Mouse (Mus musculus) retina, postnatal 7 days (tissue): ENCODE measurements around the gene Frs3.
"Not testable (repeated sequence)": the region's sequence is repeated elsewhere in the genome, so short reads cannot be mapped to it uniquely, and the experiment has no call there.

Experiments
- DNase-seq: peaks from one replicate; pipeline ENCODE4 v3.0.0-alpha.2; 2012; ENCODE audit warnings: low read depth, low spot score

Frs3 gene

GRCm38 (mm10) chr17:47688608-47689575, at the start of gene Frs3:
Gene Frs3, plus strand, starts transcription at chr17:47689030.
- no peak for DNase-seq

GRCm38 (mm10) chr17:47642992-47643391, 45.8 kb upstream of the Frs3 start:
- DNase-seq, result no peak

GRCm38 (mm10) chr17:47646683-47647082, 42.1 kb upstream of the Frs3 start:
- peak; percentile 40 for DNase-seq

- no peak for DNase-seq
These were observed 39.9 kb upstream of the Frs3 start for GRCm38 (mm10) chr17:47648966-47649365.

- DNase-seq, result no peak
These were observed 36.9 kb upstream of the Frs3 start for GRCm38 (mm10) chr17:47651953-47652352.

GRCm38 (mm10) chr17:47654346-47654745, 34.5 kb upstream of the Frs3 start:
- DNase-seq, result not testable (repeated sequence)

GRCm38 (mm10) chr17:47655697-47656096, 33.1 kb upstream of the Frs3 start:
- no peak for DNase-seq

- no peak for DNase-seq
These were observed 30.9 kb upstream of the Frs3 start for GRCm38 (mm10) chr17:47657901-47658300.

- DNase-seq, result no peak
These were observed 30.0 kb upstream of the Frs3 start for GRCm38 (mm10) chr17:47658741-47659243.

GRCm38 (mm10) chr17:47663009-47663713, 25.7 kb upstream of the Frs3 start:
- DNase-seq, result no peak

- no peak for DNase-seq
These were observed 24.4 kb upstream of the Frs3 start for GRCm38 (mm10) chr17:47664474-47664873.

- DNase-seq, result no peak
These were observed 19.7 kb upstream of the Frs3 start for GRCm38 (mm10) chr17:47669166-47669565.

GRCm38 (mm10) chr17:47671988-47672310, 16.9 kb upstream of the Frs3 start:
- DNase-seq, result no peak

- DNase-seq, result no peak
These were observed 16.3 kb upstream of the Frs3 start for GRCm38 (mm10) chr17:47672311-47673111.

- DNase-seq, result no peak
These were observed 12.2 kb upstream of the Frs3 start for GRCm38 (mm10) chr17:47676581-47676980.

GRCm38 (mm10) chr17:47678238-47678637, 10.6 kb upstream of the Frs3 start:
- no peak for DNase-seq

- no peak for DNase-seq
These were observed 10.1 kb upstream of the Frs3 start for GRCm38 (mm10) chr17:47678702-47679101.

GRCm38 (mm10) chr17:47682836-47683235, 6.0 kb upstream of the Frs3 start:
- DNase-seq, result no peak

- peak; percentile 94 for DNase-seq
These were observed 1.2 kb upstream of the Frs3 start for GRCm38 (mm10) chr17:47687409-47688343.

- no peak for DNase-seq
These were observed 554 bp upstream of the Frs3 start, which contains the start of gene Tomm6 for GRCm38 (mm10) chr17:47688344-47688607. Gene Tomm6, minus strand, starts transcription at chr17:47688386.

- DNase-seq, result no peak
These were observed 1.1 kb downstream of the Frs3 start for GRCm38 (mm10) chr17:47689894-47690293.
